15 mouse cellular contexts compared by ENCODE assay signal in the genomic region with DNA sequence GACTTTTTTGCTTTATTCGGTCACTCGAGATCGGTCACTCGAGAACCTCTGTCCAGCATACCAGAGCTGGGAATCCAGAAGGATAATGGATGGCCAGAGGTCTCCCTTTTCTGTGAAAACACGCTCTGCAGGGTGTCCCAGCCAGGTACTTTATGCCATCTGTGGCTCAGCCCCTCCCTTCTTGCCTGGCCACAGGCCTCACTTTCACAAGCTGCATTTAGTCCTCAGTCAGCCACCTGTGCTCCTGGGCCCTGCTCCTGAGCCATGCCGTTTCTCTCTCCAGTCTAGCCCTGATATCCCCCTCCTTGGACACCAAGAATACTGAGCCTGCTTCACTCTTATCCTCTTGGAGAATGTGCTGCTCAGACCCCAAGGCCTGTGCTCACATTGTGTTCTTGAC. TPM values are rescaled to one million over a fixed set of nuclear protein-coding genes. Genes with fewer than 3 reads are reported as not detected.
DNase-seq lines count a peak whose midpoint lies in the region; ATAC-seq and TF ChIP-seq lines count a peak whose summit lies in the region.
"Had no signal": no experiment of that assay in that cellular context is flagged by ENCODE, and none has a peak within 500 bp of the region (broad histone marks: within the 10 kb centered on the region; RNA-seq: fewer than 3 reads in every experiment).

No protein-coding gene starts in this region.

- WGBS in heart, embryonic 10.5 days = 72% methylated on average over 6 of the region's 6 CpGs
- WGBS in hindbrain, embryonic 12.5 days = 78% methylated on average over 6 of the region's 6 CpGs
- WGBS in hindbrain, embryonic 16.5 days = 93% methylated on average over 6 of the region's 6 CpGs
- WGBS in spleen, adult 2 months = 45% methylated on average over 6 of the region's 6 CpGs
- 84% methylated on average over 6 of the region's 6 CpGs for WGBS in kidney, embryonic 14.5 days

- no peak overlapping the region for H3K9ac ChIP-seq in hindbrain, embryonic 12.5 days
- no peak overlapping the region for H3K9ac ChIP-seq in hindbrain, embryonic 16.5 days (ENCODE audit: low read depth, low read length)
- H3K9ac ChIP-seq in kidney, embryonic 14.5 days (ENCODE audit: low read depth, low read length) = no peak overlapping the region

- H3K9me3 ChIP-seq in heart, embryonic 10.5 days = no peaks in the 10 kb centered on the region
- no peaks in the 10 kb centered on the region for H3K9me3 ChIP-seq in hindbrain, embryonic 12.5 days (replicated peaks)
- no peaks in the 10 kb centered on the region for H3K9me3 ChIP-seq in hindbrain, embryonic 16.5 days (ENCODE audit: control insufficient read depth, low read length)
- no peaks in the 10 kb centered on the region for H3K9me3 ChIP-seq in kidney, embryonic 14.5 days (ENCODE audit: control insufficient read depth, low read length)

- H3K4me1 ChIP-seq in heart, embryonic 10.5 days = peaks cover 51% of the 10 kb centered on the region
- H3K4me1 ChIP-seq in hindbrain, embryonic 12.5 days = peaks cover 34% of the 10 kb centered on the region
- peaks cover 14% of the 10 kb centered on the region for H3K4me1 ChIP-seq in hindbrain, embryonic 16.5 days (ENCODE audit: control insufficient read depth, insufficient read depth, low read depth, low read length)
- peaks cover 15% of the 10 kb centered on the region for H3K4me1 ChIP-seq in spleen, adult 2 months (ENCODE audit: control insufficient read depth, insufficient read depth, insufficient read length)
- H3K4me1 ChIP-seq in kidney, embryonic 14.5 days (ENCODE audit: control insufficient read depth, insufficient read depth, low read length) = no peaks in the 10 kb centered on the region; the same call in 1 of the 2 replicates

- no peaks in the 10 kb centered on the region for H3K27me3 ChIP-seq in heart, embryonic 10.5 days (ENCODE audit: insufficient read depth, poor library complexity, severe bottlenecking)
- no peaks in the 10 kb centered on the region for H3K27me3 ChIP-seq in hindbrain, embryonic 12.5 days
- no peaks in the 10 kb centered on the region for H3K27me3 ChIP-seq in hindbrain, embryonic 16.5 days (replicated peaks; ENCODE audit: control insufficient read depth, insufficient read depth, low read length)
- H3K27me3 ChIP-seq in spleen, adult 2 months (ENCODE audit: control insufficient read depth, insufficient read depth, low read length) = no peaks in the 10 kb centered on the region
- no peaks in the 10 kb centered on the region for H3K27me3 ChIP-seq in kidney, embryonic 14.5 days (ENCODE audit: control insufficient read depth, insufficient read depth, low read length)

- peak overlapping the region; percentile 80 for H3K27ac ChIP-seq in heart, embryonic 10.5 days
- H3K27ac ChIP-seq in hindbrain, embryonic 12.5 days = 0 out of 2 replicates have a peak overlapping the region, but pooled peaks have one; percentile 41
- no peak overlapping the region for H3K27ac ChIP-seq in hindbrain, embryonic 16.5 days (ENCODE audit: low read depth, low read length)
- H3K27ac ChIP-seq in spleen, adult 2 months (ENCODE audit: insufficient read depth, low read length) = 0 out of 2 replicates have a peak overlapping the region, but pooled peaks have one; percentile 34
- H3K27ac ChIP-seq in kidney, embryonic 14.5 days (ENCODE audit: low read depth, low read length) = no peak overlapping the region
- H3K27ac ChIP-seq: kidney, postnatal 0 days had no signal

- no peak for TF ChIP-seq CTCF in spleen, adult 2 months (IDR thresholded peaks at IDR 0.05; ENCODE audit: extremely low read depth, insufficient read depth, insufficient read length, insufficient replicate concordance)

- ATAC-seq in hindbrain, embryonic 12.5 days (ENCODE audit: low FRiP score) = no peak
- no peak for ATAC-seq in hindbrain, embryonic 16.5 days
- ATAC-seq in kidney, embryonic 14.5 days (ENCODE audit: low FRiP score, low TSS enrichment) = no peak

- no peak for DNase-seq in heart, embryonic 10.5 days (ENCODE audit: low spot score)
- DNase-seq in heart, adult 11 months = no peak
- DNase-seq in spleen, adult 2 months (ENCODE audit: low read depth in 1 of 2, low spot score in 2 of 2) = no peak
- no peak for DNase-seq in spleen, postnatal 14 days (ENCODE audit: low spot score in 2 of 2)
- DNase-seq: gastrocnemius, postnatal 14 days; layer of hippocampus, postnatal 36 days; liver; lung, adult 2 months; lung, postnatal 36 days; thymus, postnatal 36 days had no signal

- no peak overlapping the region for H3K4me3 ChIP-seq in heart, embryonic 10.5 days
- H3K4me3 ChIP-seq in hindbrain, embryonic 12.5 days = no peak overlapping the region
- no peak overlapping the region for H3K4me3 ChIP-seq in hindbrain, embryonic 16.5 days (ENCODE audit: low read length)
- no peak overlapping the region for H3K4me3 ChIP-seq in spleen, adult 2 months (ENCODE audit: extremely low read depth, insufficient read depth, insufficient read length)
- H3K4me3 ChIP-seq in kidney, embryonic 14.5 days (ENCODE audit: low read length) = no peak overlapping the region

- no peak overlapping the region for H3K4me2 ChIP-seq in hindbrain, embryonic 12.5 days (replicated peaks)
- no peak overlapping the region for H3K4me2 ChIP-seq in hindbrain, embryonic 16.5 days (ENCODE audit: low read length)
- H3K4me2 ChIP-seq in kidney, embryonic 14.5 days (replicated peaks; ENCODE audit: low read depth, low read length) = no peak overlapping the region
- H3K4me2 ChIP-seq: midbrain, embryonic 11.5 days had no signal

- peaks cover 84% of the 10 kb centered on the region for H3K36me3 ChIP-seq in heart, embryonic 10.5 days
- peaks cover 75% of the 10 kb centered on the region for H3K36me3 ChIP-seq in hindbrain, embryonic 12.5 days
- H3K36me3 ChIP-seq in hindbrain, embryonic 16.5 days (ENCODE audit: control insufficient read depth, insufficient read depth, low read length) = peaks cover 29% of the 10 kb centered on the region
- H3K36me3 ChIP-seq in spleen, adult 2 months (ENCODE audit: control insufficient read depth, insufficient read depth, low read length) = peaks cover 30% of the 10 kb centered on the region
- H3K36me3 ChIP-seq in kidney, embryonic 14.5 days (ENCODE audit: control insufficient read depth, insufficient read depth, low read length) = peaks cover 88% of the 10 kb centered on the region

- no peak for TF ChIP-seq POLR2A in spleen, adult 2 months (IDR thresholded peaks at IDR 0.05; ENCODE audit: low read depth, low read length)

RNA-seq across cellular contexts. Expression of a gene that starts 52.9 kb away (rescaled TPM):
- polyA plus RNA-seq in heart, embryonic 10.5 days (2016; fragmentation: Nextera tagmentation; extraction: Ambion mirVana) = 65.7 and 104 TPM in 2 replicates
- polyA plus RNA-seq in hindbrain, embryonic 12.5 days (2016; fragmentation: Nextera tagmentation; extraction: Ambion mirVana) = 26.2 and 29.6 TPM in 2 replicates
- polyA plus RNA-seq in hindbrain, embryonic 16.5 days (2015; fragmentation: Nextera tagmentation; extraction: Ambion mirVana) = 34.6 and 45.4 TPM in 2 replicates
- polyA plus RNA-seq in spleen, adult 2 months (2012; rRNA removed) = 50.4 and 68.4 TPM in 2 replicates
- polyA plus RNA-seq in kidney, embryonic 14.5 days (2014; fragmentation: Nextera tagmentation; extraction: Ambion mirVana) = 44.4 and 46.6 TPM in 2 replicates

Comparison
In these comparisons a context has a peak if more than half of its experiments do, and no peak if none do; other contexts are left out.
1. H3K27ac ChIP-seq: peak in heart, embryonic 10.5 days (single experiment), hindbrain, embryonic 12.5 days (single experiment) and spleen, adult 2 months (single experiment); none in hindbrain, embryonic 16.5 days (single experiment) and kidney, embryonic 14.5 days (single experiment).